Mouse (Mus musculus) liver, embryonic 13.5 days (tissue): ENCODE measurements around the gene Gkap1. TPM values are rescaled to one million over a fixed set of nuclear protein-coding genes. Genes with fewer than 3 reads are reported as not detected.

Source experiments
- ATAC-seq: fragments of 200-750 bp; cut with Nextera tagmentation; 2 replicates; pipeline ENCODE4 v1.8.0; 2017; ENCODE audit warnings: low read depth, mild to moderate bottlenecking, moderate number of reproducible peaks, moderate library complexity
- DNase-seq: peaks from one replicate; pipeline ENCODE4 v3.0.0; 2022
- H3K27ac ChIP-seq: fragments of 300-500 bp; sonication (generic); 2 replicates; pipeline ENCODE4 v1.5.1; 2015; ENCODE audit warnings: moderate library complexity, mild to moderate bottlenecking, inconsistent platforms
- H3K27me3 ChIP-seq: fragments of 300-500 bp; sonication (generic); 2 replicates; pipeline ENCODE4 v1.6.1; 2015; ENCODE audit warnings: mild to moderate bottlenecking, inconsistent platforms
- H3K36me3 ChIP-seq: fragments of 300-500 bp; sonication (generic); 2 replicates; pipeline ENCODE4 v1.6.1; 2015; ENCODE audit warnings: mild to moderate bottlenecking, inconsistent platforms
- H3K4me1 ChIP-seq: fragments of 300-500 bp; sonication (generic); replicated peaks from 2 replicates; pipeline ENCODE4 v1.6.1; 2015; ENCODE audit warnings: inconsistent platforms
- H3K4me2 ChIP-seq: fragments of 300-500 bp; sonication (generic); 2 replicates; pipeline ENCODE4 v1.6.1; 2015; ENCODE audit warnings: inconsistent platforms, mild to moderate bottlenecking, moderate library complexity
- H3K4me3 ChIP-seq: fragments of 300-500 bp; sonication (generic); replicated peaks from 2 replicates; pipeline ENCODE4 v1.5.1; 2015; ENCODE audit warnings: mild to moderate bottlenecking, inconsistent platforms
- H3K9ac ChIP-seq: fragments of 300-500 bp; sonication (generic); 2 replicates; pipeline ENCODE4 v1.6.1; 2015; ENCODE audit warnings: mild to moderate bottlenecking, inconsistent platforms
- H3K9me3 ChIP-seq: fragments of 300-500 bp; sonication (generic); replicated peaks from 2 replicates; pipeline ENCODE4 v1.6.1; 2016; ENCODE audit warnings: inconsistent platforms
- WGBS: fragments of 180-500 bp; shearing (Covaris S2); methylation state at CpG from one replicate; pipeline ENCODE4 v1.1.7; 2015; ENCODE audit not compliant: insufficient replicate concordance; 5-methylcytosine and 5-hydroxymethylcytosine counted together
- polyA plus RNA-seq: library from polyadenylated mRNA; unstranded; fragments of >200 nt; fragmentation: Nextera tagmentation; extraction: Ambion mirVana; gene quantifications from 2 replicates; pipeline ENCODE4 v1.2.1, GENCODE M21; 2015

The Gkap1 gene
- polyA plus RNA-seq, 1 experiment from 2014 or later = 4.6 TPM

GRCm38 (mm10) chr13:58215592-58216341, 59.7 kb downstream of the Gkap1 start, which contains the start of gene Ubqln1:
Gene Ubqln1, minus strand, starts transcription at chr13:58215653.
- Histone ChIP-seq H3K9ac (peak within 1 kb of the TSS; percentile 98), H3K36me3 (0 out of 2 replicates have a peak, but pooled peaks cover under 1% of the 10 kb centered on the region), H3K4me2 (peak within 1 kb of the TSS; percentile 90), H3K27ac (peak within 1 kb of the TSS; percentile 88), H3K27me3 (no peaks in the 10 kb centered on the region), H3K4me3 (peak within 1 kb of the TSS; percentile 98), H3K9me3 (no peaks in the 10 kb centered on the region), H3K4me1 (peaks cover 38% of the 10 kb centered on the region)
- 3% methylated on average over 62 of the region's 62 CpGs for WGBS
- ATAC-seq = peak; percentile 90
- peak; percentile 80 for DNase-seq

GRCm38 (mm10) chr13:58215253-58215591, 60.3 kb downstream of the Gkap1 start:
- 1% methylated on average over 46 of the region's 48 CpGs for WGBS
- peak overlapping the region; percentile 98 for H3K4me3 ChIP-seq
- peak overlapping the region; percentile 88 for H3K27ac ChIP-seq
- ATAC-seq (peak; percentile 73), DNase-seq (no peak)
- 0 out of 2 replicates have a peak, but pooled peaks cover 3% of the 10 kb centered on the region for H3K36me3 ChIP-seq
- peaks cover 43% of the 10 kb centered on the region for H3K4me1 ChIP-seq
- H3K9ac ChIP-seq = peak overlapping the region; percentile 98
- peak overlapping the region; percentile 90 for H3K4me2 ChIP-seq
- H3K9me3 ChIP-seq = no peaks in the 10 kb centered on the region
- no peaks in the 10 kb centered on the region for H3K27me3 ChIP-seq

- H3K4me3 ChIP-seq = peak overlapping the region; percentile 98
- no peaks in the 10 kb centered on the region for H3K9me3 ChIP-seq
- no peaks in the 10 kb centered on the region for H3K27me3 ChIP-seq
- ATAC-seq (peak; percentile 71), DNase-seq (peak; percentile 15)
- 2% methylated on average over 43 of the region's 49 CpGs for WGBS
- H3K36me3 ChIP-seq = 0 out of 2 replicates have a peak, but pooled peaks cover 3% of the 10 kb centered on the region
- H3K27ac ChIP-seq = peak overlapping the region; percentile 88
- peak overlapping the region; percentile 90 for H3K4me2 ChIP-seq
- H3K4me1 ChIP-seq = peaks cover 50% of the 10 kb centered on the region
- H3K9ac ChIP-seq = peak overlapping the region; percentile 98
Observed at GRCm38 (mm10) chr13:58214346-58215252, 60.9 kb downstream of the Gkap1 start.

GRCm38 (mm10) chr13:58213801-58214200, 61.7 kb downstream of the Gkap1 start:
- Histone ChIP-seq H3K9ac (peak overlapping the region; percentile 98; the same call in 1 of the 2 replicates), H3K4me3 (peak overlapping the region; percentile 98), H3K27ac (no peak overlapping the region), H3K4me2 (peak overlapping the region; percentile 90), H3K27me3 (no peaks in the 10 kb centered on the region), H3K9me3 (no peaks in the 10 kb centered on the region), H3K36me3 (0 out of 2 replicates have a peak, but pooled peaks cover 3% of the 10 kb centered on the region), H3K4me1 (peaks cover 53% of the 10 kb centered on the region)
- no peak for ATAC-seq
- 71% methylated on average over 8 of the region's 8 CpGs for WGBS
- DNase-seq = no peak

- 0 out of 2 replicates have a peak, but pooled peaks cover 3% of the 10 kb centered on the region for H3K36me3 ChIP-seq
- H3K4me3 ChIP-seq = no peak overlapping the region
- no peaks in the 10 kb centered on the region for H3K9me3 ChIP-seq
- DNase-seq = no peak
- 59% methylated on average over 2 of the region's 2 CpGs for WGBS
- peaks cover 57% of the 10 kb centered on the region for H3K4me1 ChIP-seq
- no peak overlapping the region for H3K4me2 ChIP-seq
- ATAC-seq = no peak
- no peaks in the 10 kb centered on the region for H3K27me3 ChIP-seq
- no peak overlapping the region for H3K9ac ChIP-seq
- H3K27ac ChIP-seq = no peak overlapping the region
Observed at GRCm38 (mm10) chr13:58212530-58212929, 63.0 kb downstream of the Gkap1 start.

- WGBS = 69% methylated on average over 5 of the region's 5 CpGs
Observed at GRCm38 (mm10) chr13:58210441-58210840, 65.1 kb downstream of the Gkap1 start.

GRCm38 (mm10) chr13:58206084-58206483, 69.4 kb downstream of the Gkap1 start:
- ATAC-seq (no peak), DNase-seq (no peak)
- peaks cover 50% of the 10 kb centered on the region for H3K4me1 ChIP-seq
- H3K9me3 ChIP-seq = no peaks in the 10 kb centered on the region
- H3K9ac ChIP-seq = no peak overlapping the region
- 0 out of 2 replicates have a peak, but pooled peaks cover 3% of the 10 kb centered on the region for H3K36me3 ChIP-seq
- H3K27ac ChIP-seq = no peak overlapping the region
- H3K27me3 ChIP-seq = no peaks in the 10 kb centered on the region
- H3K4me2 ChIP-seq = no peak overlapping the region
- WGBS = 67% methylated on average over 4 of the region's 4 CpGs
- H3K4me3 ChIP-seq = no peak overlapping the region

More at GRCm38 (mm10) chr13:58210441-58210840, 65.1 kb downstream of the Gkap1 start:
- ATAC-seq (no peak), DNase-seq (no peak)
- Histone ChIP-seq H3K9ac (no peak overlapping the region), H3K4me2 (no peak overlapping the region), H3K4me3 (no peak overlapping the region), H3K27me3 (no peaks in the 10 kb centered on the region), H3K4me1 (peaks cover 57% of the 10 kb centered on the region), H3K27ac (no peak overlapping the region), H3K36me3 (0 out of 2 replicates have a peak, but pooled peaks cover 3% of the 10 kb centered on the region), H3K9me3 (no peaks in the 10 kb centered on the region)

- Histone ChIP-seq H3K27me3 (no peaks in the 10 kb centered on the region), H3K4me3 (no peak overlapping the region), H3K4me2 (no peak overlapping the region), H3K9me3 (no peaks in the 10 kb centered on the region), H3K36me3 (no peaks in the 10 kb centered on the region), H3K27ac (no peak overlapping the region), H3K4me1 (peaks cover 42% of the 10 kb centered on the region), H3K9ac (no peak overlapping the region)
- WGBS = 30% methylated on average over 4 of the region's 4 CpGs
- ATAC-seq (no peak), DNase-seq (no peak)
Observed at GRCm38 (mm10) chr13:58204986-58205385, 70.5 kb downstream of the Gkap1 start.

GRCm38 (mm10) chr13:58204202-58204601, 71.3 kb downstream of the Gkap1 start:
- Histone ChIP-seq H3K9ac (no peak overlapping the region), H3K4me2 (no peak overlapping the region), H3K36me3 (no peaks in the 10 kb centered on the region), H3K27ac (no peak overlapping the region), H3K4me1 (peaks cover 36% of the 10 kb centered on the region), H3K9me3 (no peaks in the 10 kb centered on the region), H3K27me3 (no peaks in the 10 kb centered on the region), H3K4me3 (no peak overlapping the region)
- WGBS = 82% methylated on average over 3 of the region's 3 CpGs
- DNase-seq (no peak), ATAC-seq (no peak)

- Histone ChIP-seq H3K36me3 (peaks cover 3% of the 10 kb centered on the region), H3K9me3 (no peaks in the 10 kb centered on the region), H3K4me3 (no peak overlapping the region), H3K27me3 (no peaks in the 10 kb centered on the region), H3K9ac (no peak overlapping the region), H3K4me1 (peaks cover 30% of the 10 kb centered on the region), H3K4me2 (no peak overlapping the region), H3K27ac (no peak overlapping the region)
- 90% methylated on average over 1 of the region's 1 CpGs for WGBS
- no peak for DNase-seq
- no peak for ATAC-seq
Observed at GRCm38 (mm10) chr13:58202903-58203302, 72.6 kb downstream of the Gkap1 start.

GRCm38 (mm10) chr13:58201908-58202307, 73.6 kb downstream of the Gkap1 start:
- Histone ChIP-seq H3K36me3 (peaks cover 12% of the 10 kb centered on the region), H3K4me1 (peaks cover 26% of the 10 kb centered on the region), H3K27me3 (no peaks in the 10 kb centered on the region), H3K9me3 (no peaks in the 10 kb centered on the region), H3K4me2 (no peak overlapping the region), H3K27ac (no peak overlapping the region), H3K4me3 (no peak overlapping the region), H3K9ac (no peak overlapping the region)
- ATAC-seq = no peak
- DNase-seq = no peak
- WGBS = 78% methylated on average over 3 of the region's 3 CpGs
